Mouse (Mus musculus) hindlimb bud, embryonic 11.5 days (tissue): Measurements from ENCODE around the gene Foxi2.

Experiments
- DNase-seq: peaks from one replicate; pipeline ENCODE4 v3.0.0-alpha.2; 2012; ENCODE audit warnings: low read depth, low spot score; ENCODE audit errors: extremely low spot score

Gene Foxi2

DNA sequence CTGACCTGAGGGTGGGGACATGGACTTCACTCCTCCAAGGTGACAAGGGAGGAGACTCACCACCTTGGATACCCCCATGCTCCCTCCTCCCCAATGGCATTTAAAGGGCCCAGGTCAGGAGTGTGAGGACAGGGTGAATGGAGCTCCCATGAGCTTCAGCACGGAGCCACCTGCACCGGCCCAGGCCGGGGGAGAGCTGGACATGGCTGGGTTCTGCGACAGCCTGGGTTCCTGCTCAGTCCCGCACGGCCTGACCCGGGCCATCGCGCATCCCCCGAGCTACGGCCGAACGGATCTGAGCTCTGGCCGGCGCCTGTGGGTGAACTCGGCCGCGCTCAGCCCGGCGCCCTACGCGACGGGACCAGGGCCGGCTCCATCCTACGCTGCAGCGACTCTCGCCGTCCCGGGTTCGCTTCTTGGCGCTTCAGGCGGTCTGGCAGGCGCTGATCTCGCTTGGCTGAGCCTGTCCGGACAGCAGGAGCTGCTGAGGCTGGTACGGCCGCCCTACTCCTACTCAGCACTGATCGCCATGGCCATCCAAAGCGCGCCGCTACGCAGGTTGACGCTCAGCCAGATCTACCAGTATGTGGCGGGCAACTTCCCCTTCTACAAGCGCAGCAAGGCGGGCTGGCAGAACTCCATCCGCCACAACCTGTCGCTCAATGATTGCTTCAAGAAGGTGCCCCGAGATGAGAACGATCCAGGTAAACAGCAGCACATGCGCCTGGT, at the start of gene Foxi2:
Gene Foxi2 (plus strand): TSS at position 72 of the 729 bp plus-strand sequence.
- no peak for DNase-seq

DNA sequence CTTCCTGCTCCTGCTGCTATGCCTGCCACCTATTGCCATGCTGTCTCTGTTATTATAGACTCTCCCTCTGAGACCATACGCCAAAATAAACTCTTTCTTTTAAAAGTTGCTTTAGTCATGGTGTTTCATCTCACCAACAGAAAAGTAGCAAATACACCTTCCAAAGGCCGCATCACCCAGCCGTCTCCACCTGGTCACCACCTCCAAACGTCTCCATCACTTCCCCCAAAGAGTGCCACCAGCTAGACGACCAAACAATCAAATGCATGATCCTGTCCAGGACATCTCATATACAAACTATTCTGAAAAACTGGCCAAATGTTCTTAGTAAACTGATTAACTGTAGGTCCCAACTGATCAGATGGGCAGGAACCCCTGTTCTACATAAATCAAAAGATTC, 45.5 kb upstream of the Foxi2 start:
- no peak for DNase-seq

DNA sequence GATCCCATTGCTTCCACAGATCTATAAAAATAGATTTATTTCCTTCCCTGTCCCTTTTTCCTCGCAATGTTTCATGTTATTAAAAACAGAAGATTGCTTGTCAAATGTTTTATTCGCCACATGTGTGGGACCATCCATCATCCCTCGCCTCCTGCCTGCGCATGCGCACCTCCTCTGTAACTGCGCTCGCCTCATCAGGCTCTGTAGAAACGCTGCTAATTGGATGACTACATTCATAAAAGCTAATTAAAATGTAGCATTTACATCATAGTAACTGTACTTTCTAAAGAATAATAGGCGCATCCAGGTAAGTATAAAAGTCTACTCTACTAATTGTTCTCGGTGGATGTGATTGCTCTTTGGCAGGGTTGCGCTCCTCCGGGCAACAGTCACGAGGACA, 34.1 kb upstream of the Foxi2 start:
- DNase-seq: no peak

DNA sequence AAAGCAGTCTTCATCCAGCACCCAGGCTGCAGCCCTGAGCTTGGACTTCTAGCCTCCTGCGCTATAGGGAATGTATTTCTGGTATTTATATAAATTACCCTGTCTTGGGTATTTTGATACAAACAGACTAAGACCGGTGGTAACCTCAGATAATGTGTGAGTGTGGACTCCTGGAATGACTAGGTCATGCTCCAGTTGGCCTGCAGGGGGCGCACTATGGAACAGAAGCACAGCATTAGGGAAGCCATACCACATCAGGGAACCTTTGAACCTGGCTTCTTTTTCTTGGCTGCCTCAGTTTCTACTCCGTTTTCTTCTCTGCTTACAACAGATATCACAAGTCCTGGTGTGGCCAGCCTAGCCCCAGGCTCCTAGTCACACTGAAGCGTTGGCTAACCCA, 33.2 kb upstream of the Foxi2 start:
- no peak for DNase-seq

DNA sequence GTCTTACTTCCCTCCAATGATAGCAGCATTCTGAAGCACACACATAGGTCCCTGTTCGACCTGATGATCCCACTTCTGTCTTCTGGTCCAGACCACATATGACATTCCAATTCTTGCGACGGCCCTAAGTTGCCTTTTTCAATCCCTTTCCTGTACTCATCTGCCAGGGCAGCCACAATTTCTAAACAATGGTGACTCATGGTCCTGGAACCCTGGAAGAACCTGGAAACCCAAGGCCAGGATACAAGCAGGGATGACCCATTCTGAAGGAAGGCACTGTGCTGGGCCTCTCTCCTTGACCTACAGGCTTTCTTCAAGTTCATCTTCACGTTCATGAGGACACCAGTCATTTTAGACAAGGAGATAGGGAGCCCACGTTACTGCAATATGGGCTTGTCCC, 31.8 kb upstream of the Foxi2 start:
- DNase-seq: no peak

DNA sequence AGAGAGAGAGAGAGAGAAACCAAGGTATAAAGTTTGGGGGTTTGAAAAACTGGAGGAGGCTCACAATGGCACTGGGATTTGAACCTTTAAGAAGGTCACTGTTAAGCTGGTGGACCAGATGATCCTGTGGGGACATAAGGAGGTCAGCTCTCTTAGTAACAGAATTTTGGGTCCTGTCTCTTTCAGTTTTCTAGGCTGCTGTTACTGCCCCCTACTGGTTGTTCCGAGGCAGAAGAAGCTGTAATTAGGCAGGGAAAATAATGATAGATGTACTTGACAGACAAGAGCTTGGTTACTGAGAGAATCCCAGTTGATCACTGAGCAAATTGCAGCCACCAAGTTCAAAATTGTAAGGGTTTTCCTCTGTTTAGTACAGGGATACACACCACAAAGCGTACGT, 21.1 kb upstream of the Foxi2 start:
- no peak for DNase-seq

DNA sequence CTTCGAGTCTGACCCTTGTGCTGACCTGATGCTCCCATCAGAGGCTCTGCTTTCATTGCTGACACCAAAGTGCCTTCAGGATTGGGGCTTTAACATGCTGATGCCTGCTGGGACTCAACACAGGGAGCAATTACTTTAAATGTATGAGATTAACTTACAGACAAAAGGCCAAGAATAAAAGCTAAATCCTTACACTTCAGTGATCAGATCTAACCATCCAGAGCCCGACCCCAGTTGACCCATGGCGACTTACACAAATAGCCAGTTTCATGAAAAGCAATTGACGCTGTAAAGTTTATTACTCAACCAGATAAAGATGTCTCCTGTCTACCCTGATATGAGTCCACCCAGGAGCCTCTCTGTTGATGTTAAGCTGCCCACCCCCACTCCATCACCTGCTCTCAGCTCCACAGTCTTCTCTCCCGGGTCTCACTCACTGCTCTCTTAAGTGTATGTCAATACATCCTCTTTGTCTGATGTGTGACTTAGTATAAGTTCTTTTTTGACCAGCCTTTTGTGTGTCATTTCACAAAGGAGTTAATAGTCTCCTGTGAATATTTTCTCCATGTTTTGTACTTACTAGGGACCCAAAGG, 17.1 kb upstream of the Foxi2 start:
- no peak for DNase-seq

DNA sequence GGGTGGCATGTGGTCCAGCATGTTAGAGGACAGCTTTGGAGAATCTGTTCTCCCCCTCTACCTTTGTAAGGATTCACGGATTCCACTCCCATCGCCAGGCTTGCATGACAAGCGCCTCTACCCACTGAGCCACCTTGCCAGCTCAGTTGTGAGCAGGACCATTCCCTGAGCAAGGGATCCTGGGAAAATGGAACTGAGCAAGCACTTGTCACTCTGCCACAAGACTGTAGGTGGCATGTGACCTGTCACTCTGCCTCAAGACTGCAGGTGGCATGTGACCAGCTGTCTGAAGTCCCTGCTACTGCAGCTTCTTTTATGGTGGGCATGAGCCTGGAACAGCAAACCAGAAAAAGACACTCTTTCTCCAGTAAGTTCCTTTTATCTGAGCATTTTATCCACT, 15.7 kb upstream of the Foxi2 start:
- DNase-seq: no peak

DNA sequence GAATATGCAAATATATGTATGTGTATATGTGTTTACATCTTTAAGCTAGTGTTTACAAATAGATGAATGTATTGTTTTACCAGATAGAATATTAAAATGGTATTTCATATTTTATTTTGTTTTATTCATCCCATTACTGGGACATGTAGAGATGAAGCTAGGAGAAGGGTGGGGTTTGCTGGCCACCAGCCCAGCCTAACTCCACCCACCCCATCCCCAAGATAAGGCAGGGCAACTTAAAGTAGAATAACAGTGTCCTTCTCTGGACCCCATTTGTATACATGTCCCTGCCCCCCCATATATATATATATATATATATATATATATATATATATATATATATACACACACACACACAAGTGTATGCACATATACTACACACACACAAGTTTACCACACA, 14.9 kb upstream of the Foxi2 start:
- DNase-seq: no peak

DNA sequence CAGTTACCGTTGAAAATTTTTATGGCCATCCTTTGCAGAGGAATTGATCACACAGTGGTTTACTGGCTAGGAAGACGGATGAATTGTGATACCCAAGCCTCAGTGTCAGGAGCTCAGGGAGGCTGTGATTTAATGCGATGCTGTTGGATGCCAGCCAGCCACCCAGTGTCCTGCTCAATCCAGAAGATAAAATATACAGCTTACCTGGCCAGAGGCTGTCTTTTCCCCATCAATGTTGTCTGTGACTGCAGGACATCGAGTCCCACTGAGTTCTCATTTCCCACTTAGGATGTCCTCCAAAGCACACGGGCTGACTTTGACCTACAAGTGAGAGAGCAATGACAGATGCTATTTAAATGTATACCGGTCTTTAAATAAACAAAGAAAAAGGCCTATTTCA, 13.0 kb upstream of the Foxi2 start:
- no peak for DNase-seq

DNA sequence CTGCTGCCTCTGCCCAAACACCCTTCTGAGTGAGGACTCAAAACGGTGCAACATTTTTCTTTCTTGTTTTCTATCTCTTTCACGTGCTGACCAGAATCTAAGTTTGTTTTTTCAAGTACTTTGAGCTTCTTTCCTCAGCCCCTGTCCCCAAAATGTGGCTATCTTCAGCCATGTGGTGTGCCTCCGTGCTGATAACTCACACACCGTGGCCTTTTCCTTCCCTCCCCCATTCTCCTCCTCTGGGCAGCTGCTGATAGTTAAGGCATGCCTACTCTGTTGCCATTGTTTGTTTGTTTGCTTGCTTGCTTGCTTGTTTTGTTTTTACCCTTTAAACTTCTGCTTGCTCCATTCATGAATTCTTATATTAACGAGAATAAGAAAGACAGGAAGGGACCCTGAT, 12.2 kb upstream of the Foxi2 start:
- DNase-seq: no peak

DNA sequence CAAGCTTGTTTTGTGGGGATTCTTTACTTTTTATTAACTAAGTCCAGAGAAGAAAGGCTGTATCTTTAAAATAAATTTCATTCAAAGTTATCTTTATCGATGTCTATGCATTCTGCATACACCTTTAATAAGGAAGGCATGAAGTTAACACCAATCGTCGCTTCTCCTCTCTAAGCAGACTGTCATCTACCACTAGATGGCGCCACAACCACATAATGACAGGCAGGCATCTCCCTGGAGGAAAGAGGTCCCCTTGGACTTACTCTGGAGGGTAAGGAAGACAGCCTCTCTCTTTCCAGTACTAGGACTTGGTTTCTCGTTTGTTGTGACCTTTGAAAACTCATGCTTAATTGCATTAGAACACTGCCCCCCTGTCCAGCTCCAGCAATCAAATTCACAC, 6.7 kb upstream of the Foxi2 start:
- peak; percentile 60 for DNase-seq

DNA sequence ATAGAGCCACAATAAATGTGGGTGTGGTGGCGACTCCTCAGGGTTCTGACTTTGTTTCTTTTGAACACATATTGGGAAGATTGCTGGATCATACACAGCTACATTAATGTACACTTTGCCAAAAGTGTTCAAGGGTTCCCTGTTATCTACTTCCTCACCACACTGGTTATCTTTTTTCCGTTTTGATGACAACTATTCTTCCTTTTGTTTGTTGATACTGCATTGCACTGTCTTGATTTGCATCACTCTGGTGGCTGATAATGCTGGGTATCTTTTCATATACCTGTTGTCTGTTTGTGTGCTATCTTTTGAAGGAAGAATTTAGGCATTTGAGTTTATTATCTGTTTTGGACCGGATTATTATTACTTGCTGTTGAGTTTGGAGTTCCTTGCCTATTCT, 3.3 kb upstream of the Foxi2 start:
- no peak for DNase-seq

DNA sequence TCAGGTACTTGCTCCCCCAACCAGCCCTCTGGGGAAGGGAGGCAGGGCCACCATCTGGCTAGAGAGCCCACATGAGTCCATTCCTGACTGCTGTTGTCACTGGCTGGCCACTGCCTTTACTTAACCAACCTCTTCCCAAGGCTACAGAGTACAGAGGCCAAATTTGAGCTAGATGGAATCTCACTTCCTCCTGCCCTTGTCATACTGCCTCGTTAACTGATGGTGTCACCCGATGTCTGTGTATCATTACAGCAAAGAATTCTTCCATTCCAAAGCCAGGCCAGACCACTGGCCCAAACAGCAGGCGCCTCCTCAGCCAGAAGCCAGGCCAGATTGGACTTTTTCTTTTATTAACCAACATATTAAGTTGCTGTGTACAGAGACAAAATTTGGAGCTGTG, 1.6 kb upstream of the Foxi2 start:
- no peak for DNase-seq

DNA sequence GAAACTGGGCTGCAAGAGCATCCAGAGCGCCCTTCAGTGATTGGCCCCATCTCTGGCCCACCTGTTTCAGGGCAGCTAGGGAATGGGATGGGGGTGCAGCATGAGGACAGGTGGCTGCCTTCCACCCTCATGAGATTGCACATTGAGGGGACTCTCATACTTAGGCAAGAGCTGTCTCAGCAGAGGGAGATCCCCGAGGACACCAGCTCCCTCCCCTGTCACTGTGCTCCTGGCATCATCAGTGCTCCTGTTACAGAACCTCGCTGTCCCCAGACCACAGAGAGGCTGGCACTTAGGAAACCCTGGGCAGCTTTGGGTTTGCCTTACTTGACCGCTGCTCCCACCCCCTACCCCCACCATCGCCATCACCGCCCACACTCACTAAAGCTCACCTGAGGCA, 2.2 kb downstream of the Foxi2 start:
- no peak for DNase-seq

DNA sequence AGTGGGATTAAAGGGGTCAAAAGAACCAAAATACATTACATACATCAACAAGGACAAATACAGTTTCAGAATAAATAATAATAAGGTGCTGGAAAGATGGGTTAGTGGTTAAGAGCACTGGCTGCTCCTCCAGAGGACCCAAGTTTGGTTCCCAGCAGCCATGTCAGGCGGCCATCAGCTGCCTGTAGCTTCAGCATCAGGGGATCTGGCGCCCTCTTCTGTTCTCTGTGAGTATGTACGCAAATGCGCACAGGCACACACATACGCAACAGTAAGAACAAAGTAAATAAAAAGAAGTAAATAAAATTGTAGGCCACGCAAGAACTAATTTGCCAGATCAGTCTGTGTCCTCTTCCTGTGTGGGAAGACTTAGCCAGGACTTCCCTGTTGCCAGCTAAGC, 18.7 kb downstream of the Foxi2 start:
- no peak for DNase-seq

DNA sequence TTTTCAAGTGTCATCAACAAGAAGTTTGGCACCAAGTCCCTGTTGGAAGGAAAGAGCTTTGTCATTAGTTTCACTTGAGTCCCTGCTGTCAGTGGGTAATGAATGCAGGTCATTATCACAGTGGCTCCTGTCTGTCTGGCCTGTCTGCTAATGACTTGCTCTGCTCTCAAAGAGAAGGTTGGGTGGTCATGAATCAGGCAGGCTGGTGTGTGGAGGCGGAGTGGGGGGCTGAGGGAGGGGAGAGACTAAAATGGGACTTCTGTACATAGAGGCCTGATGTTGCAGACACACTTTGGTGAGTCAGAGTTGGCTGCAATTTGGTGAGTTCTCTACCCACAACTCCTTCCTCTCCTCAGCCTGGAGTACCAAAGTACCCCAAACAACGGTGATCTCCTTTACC, 20.8 kb downstream of the Foxi2 start:
- DNase-seq: no peak

DNA sequence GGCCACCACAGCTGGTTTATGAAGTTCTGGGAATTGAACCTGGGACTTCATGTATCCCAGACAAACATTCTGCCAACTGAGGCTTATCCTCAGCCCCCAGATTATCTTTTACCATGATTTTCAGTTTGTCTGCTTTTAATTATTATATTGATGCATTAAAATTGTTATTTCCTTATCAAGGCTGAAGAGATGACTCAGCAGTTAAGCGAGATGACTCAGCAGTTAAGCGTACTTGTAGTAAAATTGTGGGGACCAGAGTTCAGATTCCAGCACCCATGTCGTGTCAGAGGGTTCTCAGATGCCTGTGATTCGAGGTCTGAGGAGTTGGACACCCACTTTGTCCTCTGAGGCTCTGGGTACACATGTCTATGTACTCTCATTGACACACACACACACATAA, 33.8 kb downstream of the Foxi2 start:
- DNase-seq: no peak

DNA sequence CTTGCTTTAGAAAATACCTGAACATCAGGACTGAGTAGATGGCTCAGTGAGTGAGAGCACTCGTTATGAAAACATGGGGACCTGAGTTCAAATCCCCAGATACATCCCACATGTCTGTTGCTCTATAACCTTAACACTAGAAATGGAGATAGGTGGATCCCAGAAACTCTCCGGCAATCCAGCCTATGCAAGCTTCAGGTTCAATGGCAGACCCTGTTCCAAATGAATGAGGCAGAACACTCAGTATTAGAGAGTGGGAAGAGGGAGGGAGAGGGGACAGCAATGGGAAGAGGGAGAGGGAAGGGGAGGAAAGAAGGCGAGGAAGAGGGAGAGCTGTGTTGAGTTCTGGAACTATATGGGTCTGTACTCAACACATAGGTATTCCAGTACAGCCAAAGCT, 41.2 kb downstream of the Foxi2 start:
- no peak for DNase-seq

DNA sequence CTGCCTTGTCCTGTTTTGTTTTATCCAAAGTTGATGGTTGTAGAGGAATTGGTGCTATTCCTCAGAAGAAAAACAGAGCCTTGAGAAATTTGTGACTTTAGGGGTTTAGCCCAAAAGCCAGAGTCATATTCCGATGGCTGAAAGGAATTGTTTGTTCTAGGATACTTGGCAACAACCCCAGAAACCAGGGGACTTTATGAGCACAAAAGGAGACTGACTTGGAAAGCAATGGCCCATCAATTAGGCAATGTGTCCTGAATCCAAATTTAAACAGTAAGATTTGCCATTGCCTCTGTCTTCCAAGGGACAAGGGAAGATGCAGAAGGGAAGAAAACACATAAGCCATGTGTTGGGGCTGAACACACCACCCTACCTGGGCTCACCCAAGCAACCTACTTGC, 42.3 kb downstream of the Foxi2 start:
- DNase-seq: no peak

DNA sequence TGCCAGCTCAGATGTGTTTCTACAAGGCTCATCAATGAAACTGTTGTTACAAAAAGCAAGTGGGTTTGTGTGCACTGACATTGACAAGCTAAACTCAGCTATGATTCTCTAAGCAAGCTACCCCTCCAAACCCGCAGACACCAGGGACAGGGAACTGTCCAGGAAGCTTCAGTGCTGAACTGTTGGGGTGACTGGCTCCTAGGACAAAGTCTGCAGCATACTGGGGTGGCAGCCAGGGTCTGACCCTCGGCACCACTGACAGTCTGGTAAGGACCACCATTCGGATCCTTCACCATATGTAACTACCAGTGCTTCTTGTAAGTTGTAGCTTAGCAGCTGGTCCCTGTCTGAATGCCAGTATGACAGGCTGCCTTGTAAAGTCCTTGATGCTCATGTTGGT, 43.6 kb downstream of the Foxi2 start:
- DNase-seq: no peak
